Mouse (Mus musculus): ENCODE data around the gene Simc1.

- TF ChIP-seq GATA1 (IDR thresholded peaks at IDR 0.05; ENCODE audit: low read length) (no peak), TAL1 (IDR thresholded peaks at IDR 0.05; ENCODE audit: low read length) (no peak)
Measured at GRCm38 (mm10) chr13:54589996-54590951, 86.7 kb downstream of the Simc1 start, which contains the start of the genes Nop16 and Higd2a.
